Mouse (Mus musculus): Measurements from ENCODE around the gene Btbd18.

DNA sequence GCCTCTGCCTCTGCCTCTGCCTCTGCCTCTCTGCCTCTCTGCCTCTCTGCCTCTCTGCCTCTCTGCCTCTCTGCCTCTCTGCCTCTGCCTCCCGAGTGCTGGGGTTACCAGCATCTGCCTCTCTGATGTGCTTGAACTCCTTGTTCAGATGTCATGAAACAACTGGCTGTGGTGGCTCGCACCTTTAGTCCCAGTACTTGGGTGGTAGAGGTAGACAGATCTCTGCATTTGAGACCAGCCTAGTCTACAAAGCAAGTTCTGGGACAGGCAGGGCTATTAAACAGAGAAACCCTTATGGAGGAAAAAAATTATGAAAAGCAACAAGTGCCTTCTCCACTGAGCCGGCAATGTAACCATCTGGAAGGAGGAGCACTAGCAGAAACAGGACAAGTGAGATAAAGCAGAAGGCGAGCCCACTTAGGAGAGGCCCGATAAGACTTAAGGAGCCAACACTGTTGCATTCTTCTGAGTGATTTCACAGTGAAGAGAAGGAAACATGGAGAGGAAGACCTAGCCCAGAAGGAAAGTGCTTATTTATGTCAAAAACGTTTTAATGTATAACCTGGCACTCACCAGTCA is 23.8 kb downstream of the Btbd18 start:
- TF ChIP-seq POLR2A (IDR thresholded peaks at IDR 0.05; ENCODE audit: borderline replicate concordance, low read depth, low read length) (no peak), CTCF (IDR thresholded peaks at IDR 0.05; ENCODE audit: low read depth, low read length) (no peak)

Measured in bone marrow macrophage, adult 2 months (primary cell).